Mouse (Mus musculus): ENCODE results near the gene Itgb7. TPM values are rescaled to one million over a fixed set of nuclear protein-coding genes. Genes with fewer than 3 reads are reported as not detected.
A peak's percentile ranks its signal among the peaks of the same experiment; 100 is the strongest.

Itgb7 gene
- polyA plus RNA-seq, 1 experiment from 2014 or later = 1.6 TPM

DNA sequence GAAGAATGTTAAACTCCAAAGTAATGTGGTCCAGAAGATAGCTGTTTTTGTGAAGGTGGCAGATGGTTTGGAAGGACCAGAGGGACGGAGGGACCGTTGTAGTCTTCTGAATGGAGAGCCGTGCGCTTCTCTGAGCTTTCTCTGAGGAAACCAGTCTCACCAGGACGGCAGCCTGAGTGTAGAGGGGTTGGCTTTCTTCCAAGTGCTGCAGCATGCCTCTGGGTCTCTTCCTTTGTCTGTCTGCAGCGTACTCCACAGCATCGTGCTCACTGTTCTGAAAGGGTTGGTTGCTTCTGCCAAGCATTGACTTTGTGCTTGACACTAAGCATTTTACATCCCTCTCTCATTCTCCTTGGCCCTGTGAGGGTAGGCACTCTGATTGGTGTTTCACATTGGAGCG lies 26.0 kb downstream of the Itgb7 start:
- Histone ChIP-seq H3K4me1 (ENCODE audit: control insufficient read depth, insufficient read depth, low read length) (peaks cover 42% of the 10 kb centered on the region), H3K4me2 (ENCODE audit: low read depth, low read length) (peak overlapping the region; percentile 84)
- peak; percentile 57 for ATAC-seq (ENCODE audit: low read depth)

DNA sequence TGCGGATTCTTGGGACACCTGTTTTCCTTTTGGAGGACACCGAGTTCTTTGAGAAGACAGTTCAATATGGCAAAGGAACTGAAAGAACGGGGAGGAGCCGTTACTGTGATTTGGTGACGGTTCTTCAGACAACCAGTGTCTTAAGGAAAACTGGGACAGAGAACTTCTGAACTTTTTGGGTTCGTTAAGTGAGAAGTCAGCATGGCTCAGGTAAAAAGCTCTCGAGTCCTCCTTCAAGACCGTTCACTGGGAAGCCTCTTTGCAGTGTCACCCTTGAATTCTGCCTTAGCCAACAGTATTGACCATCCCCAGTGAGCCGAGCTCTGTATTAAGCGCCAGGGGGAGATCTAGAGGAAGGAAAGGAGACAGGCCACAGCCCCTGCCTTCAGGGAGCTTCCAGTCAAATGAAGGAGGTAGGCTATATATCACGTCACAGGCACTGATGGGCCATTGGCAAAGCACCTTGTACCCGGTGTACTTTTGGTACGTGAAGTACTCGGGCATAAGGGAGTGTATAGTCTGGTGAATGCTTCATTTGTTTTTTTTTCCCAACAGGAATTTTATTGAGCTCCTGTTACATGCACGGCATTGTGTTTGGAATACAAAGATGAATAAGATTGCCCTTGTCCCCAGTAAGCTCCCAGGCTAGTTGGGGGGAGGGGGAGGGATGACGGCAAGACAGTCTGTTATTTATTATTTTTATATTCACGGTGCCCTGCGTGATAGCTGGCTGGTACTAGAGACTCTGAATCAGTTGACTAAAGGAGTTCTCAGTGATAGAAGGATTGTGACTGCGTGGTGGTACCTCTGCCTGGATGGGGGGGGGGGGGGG lies 26.9 kb downstream of the Itgb7 start, which contains the start of gene Csad:
Gene Csad (minus strand): TSS at position 51 of the 832 bp plus-strand sequence.
- Histone ChIP-seq H3K4me1 (ENCODE audit: control insufficient read depth, insufficient read depth, low read length) (peaks cover 42% of the 10 kb centered on the region), H3K36me3 (ENCODE audit: control insufficient read depth, insufficient read depth, low read length) (peaks cover 17% of the 10 kb centered on the region), H3K4me2 (ENCODE audit: low read depth, low read length) (peak within 1 kb of the TSS; percentile 84), H3K4me3 (ENCODE audit: low read depth, low read length) (peak within 1 kb of the TSS; percentile 79), H3K27me3 (ENCODE audit: control insufficient read depth, insufficient read depth, low read length) (no peaks in the 10 kb centered on the region), H3K9ac (replicated peaks; ENCODE audit: low read depth, low read length) (peak within 1 kb of the TSS; percentile 83), H3K9me3 (ENCODE audit: control insufficient read depth, low read length) (no peaks in the 10 kb centered on the region), H3K27ac (ENCODE audit: low read depth, low read length) (peak within 1 kb of the TSS; percentile 98)
- no peak for ATAC-seq (ENCODE audit: low read depth)
- 45% methylated on average over 19 of the region's 19 CpGs for WGBS

More for the DNA sequence above, 26.0 kb downstream of the Itgb7 start:
- Histone ChIP-seq H3K27ac (ENCODE audit: low read depth, low read length) (peak overlapping the region; percentile 74), H3K9ac (replicated peaks; ENCODE audit: low read depth, low read length) (peak overlapping the region; percentile 26), H3K9me3 (ENCODE audit: control insufficient read depth, low read length) (no peaks in the 10 kb centered on the region), H3K36me3 (ENCODE audit: control insufficient read depth, insufficient read depth, low read length) (peaks cover 21% of the 10 kb centered on the region), H3K4me3 (ENCODE audit: low read depth, low read length) (peak overlapping the region; percentile 79), H3K27me3 (ENCODE audit: control insufficient read depth, insufficient read depth, low read length) (no peaks in the 10 kb centered on the region)
- WGBS = 25% methylated on average over 8 of the region's 8 CpGs

DNA sequence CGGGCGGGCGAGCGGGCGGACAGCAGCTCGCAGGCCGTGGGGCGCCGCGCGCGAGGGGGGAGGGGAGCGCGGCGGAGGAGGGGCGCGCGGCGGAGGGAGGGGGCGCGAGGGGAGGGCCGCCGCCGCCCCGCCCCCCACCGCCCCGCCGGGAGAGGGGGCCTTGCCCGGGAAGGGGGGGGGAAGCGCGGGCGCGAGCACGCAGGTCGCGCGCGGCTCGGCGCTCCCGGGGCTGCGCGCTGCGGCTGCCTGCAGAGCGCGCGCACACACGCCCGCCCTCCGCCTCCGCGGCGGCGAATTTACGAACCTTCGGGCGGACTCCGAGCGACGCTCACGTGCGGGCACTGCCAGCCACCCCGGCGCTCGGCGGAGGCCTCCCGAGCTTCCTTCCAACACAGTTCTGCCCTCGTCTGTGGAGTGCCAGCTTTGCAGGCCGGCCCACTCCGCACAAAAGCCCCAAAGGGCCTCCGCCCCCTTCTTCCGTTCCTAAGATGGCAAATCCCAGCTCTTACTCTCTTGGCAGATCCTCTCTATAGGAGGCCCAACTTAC lies 27.8 kb downstream of the Itgb7 start:
- Histone ChIP-seq H3K9ac (replicated peaks; ENCODE audit: low read depth, low read length) (peak overlapping the region; percentile 83), H3K9me3 (ENCODE audit: control insufficient read depth, low read length) (no peaks in the 10 kb centered on the region), H3K27ac (ENCODE audit: low read depth, low read length) (peak overlapping the region; percentile 98), H3K4me2 (ENCODE audit: low read depth, low read length) (peak overlapping the region; percentile 84), H3K4me1 (ENCODE audit: control insufficient read depth, insufficient read depth, low read length) (peaks cover 42% of the 10 kb centered on the region), H3K36me3 (ENCODE audit: control insufficient read depth, insufficient read depth, low read length) (peaks cover 11% of the 10 kb centered on the region), H3K27me3 (ENCODE audit: control insufficient read depth, insufficient read depth, low read length) (no peaks in the 10 kb centered on the region), H3K4me3 (ENCODE audit: low read depth, low read length) (peak overlapping the region; percentile 79)
- WGBS = 0% methylated on average over 13 of the region's 72 CpGs
- peak; percentile 47 for ATAC-seq (ENCODE audit: low read depth)

DNA sequence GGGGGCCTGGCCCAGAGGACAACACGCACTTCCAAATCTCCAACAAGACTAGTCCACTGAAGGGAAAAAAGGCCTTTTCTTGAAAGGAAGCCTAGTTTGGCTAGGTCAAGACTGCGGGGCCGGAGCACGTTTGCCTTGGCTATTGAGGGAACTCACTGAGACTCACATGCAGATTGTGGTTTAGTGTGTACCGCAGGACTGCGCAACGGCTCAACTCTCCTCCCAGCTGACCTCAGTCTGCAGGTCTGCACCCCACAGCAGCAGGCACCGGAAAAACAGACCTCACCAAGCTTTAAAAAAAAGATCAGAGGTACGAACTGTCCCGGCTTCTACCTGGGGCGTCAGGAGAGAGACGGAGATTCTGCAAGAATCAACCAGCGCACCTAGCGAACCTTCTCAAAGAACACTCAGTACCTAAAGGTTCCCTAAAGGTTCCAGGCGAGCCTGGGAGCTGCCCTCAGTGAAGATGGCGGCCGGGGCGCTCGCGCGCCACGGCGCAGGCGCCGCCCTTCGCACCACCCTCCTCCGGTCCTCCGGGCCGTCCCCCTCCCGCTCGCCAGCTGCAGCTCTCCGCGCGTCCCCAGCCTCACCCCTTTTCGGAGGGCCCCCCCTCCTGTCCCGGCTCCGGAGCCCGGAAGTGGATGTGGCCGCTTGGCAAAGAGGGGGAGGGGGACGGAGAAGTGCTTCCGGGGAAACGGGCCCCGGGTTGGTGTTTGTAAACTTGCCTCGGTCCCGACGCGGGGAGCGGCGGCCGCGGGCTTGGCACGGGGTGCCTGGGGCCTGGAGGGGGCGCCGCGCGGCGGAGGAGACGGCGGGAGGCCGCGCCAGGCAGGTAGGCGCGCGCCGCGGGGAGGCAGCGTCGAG lies 28.5 kb downstream of the Itgb7 start, which contains the start of gene Zfp740:
Gene Zfp740 (plus strand): TSS at position 279 of the 864 bp plus-strand sequence.
- no peaks in the 10 kb centered on the region for H3K27me3 ChIP-seq (ENCODE audit: control insufficient read depth, insufficient read depth, low read length)
- peaks cover 42% of the 10 kb centered on the region for H3K4me1 ChIP-seq (ENCODE audit: control insufficient read depth, insufficient read depth, low read length)
- peak; percentile 94 for ATAC-seq (ENCODE audit: low read depth)
- peak within 1 kb of the TSS; percentile 79 for H3K4me3 ChIP-seq (ENCODE audit: low read depth, low read length)
- H3K9me3 ChIP-seq (ENCODE audit: control insufficient read depth, low read length) = no peaks in the 10 kb centered on the region
- H3K36me3 ChIP-seq (ENCODE audit: control insufficient read depth, insufficient read depth, low read length) = peaks cover 6% of the 10 kb centered on the region
- peak within 1 kb of the TSS; percentile 83 for H3K9ac ChIP-seq (replicated peaks; ENCODE audit: low read depth, low read length)
- peak within 1 kb of the TSS; percentile 84 for H3K4me2 ChIP-seq (ENCODE audit: low read depth, low read length)
- peak within 1 kb of the TSS; percentile 98 for H3K27ac ChIP-seq (ENCODE audit: low read depth, low read length)
- WGBS = under 1% methylated on average over 45 of the region's 68 CpGs

- 84% methylated on average over 4 of the region's 4 CpGs for WGBS
- H3K9me3 ChIP-seq (ENCODE audit: control insufficient read depth, low read length) = no peaks in the 10 kb centered on the region
- no peak overlapping the region for H3K4me2 ChIP-seq (ENCODE audit: low read depth, low read length)
- no peak for ATAC-seq (ENCODE audit: low read depth)
- H3K27ac ChIP-seq (ENCODE audit: low read depth, low read length) = no peak overlapping the region
- no peaks in the 10 kb centered on the region for H3K27me3 ChIP-seq (ENCODE audit: control insufficient read depth, insufficient read depth, low read length)
- H3K4me1 ChIP-seq (ENCODE audit: control insufficient read depth, insufficient read depth, low read length) = peaks cover 6% of the 10 kb centered on the region
- H3K9ac ChIP-seq (replicated peaks; ENCODE audit: low read depth, low read length) = no peak overlapping the region
- no peak overlapping the region for H3K4me3 ChIP-seq (ENCODE audit: low read depth, low read length)
- H3K36me3 ChIP-seq (ENCODE audit: control insufficient read depth, insufficient read depth, low read length) = no peaks in the 10 kb centered on the region
These were observed 32.9 kb downstream of the Itgb7 start for GRCm38 (mm10) chr15:102198841-102199240.

GRCm38 (mm10) chr15:102195373-102195772 lies 36.4 kb downstream of the Itgb7 start:
- no peaks in the 10 kb centered on the region for H3K27me3 ChIP-seq (ENCODE audit: control insufficient read depth, insufficient read depth, low read length)
- no peaks in the 10 kb centered on the region for H3K9me3 ChIP-seq (ENCODE audit: control insufficient read depth, low read length)
- WGBS = 88% methylated on average over 4 of the region's 4 CpGs
- no peak overlapping the region for H3K9ac ChIP-seq (replicated peaks; ENCODE audit: low read depth, low read length)
- no peaks in the 10 kb centered on the region for H3K36me3 ChIP-seq (ENCODE audit: control insufficient read depth, insufficient read depth, low read length)
- no peak for ATAC-seq (ENCODE audit: low read depth)
- no peak overlapping the region for H3K27ac ChIP-seq (ENCODE audit: low read depth, low read length)
- no peak overlapping the region for H3K4me2 ChIP-seq (ENCODE audit: low read depth, low read length)
- H3K4me3 ChIP-seq (ENCODE audit: low read depth, low read length) = no peak overlapping the region
- no peaks in the 10 kb centered on the region for H3K4me1 ChIP-seq (ENCODE audit: control insufficient read depth, insufficient read depth, low read length)

- H3K27ac ChIP-seq (ENCODE audit: low read depth, low read length) = no peak overlapping the region
- H3K4me2 ChIP-seq (ENCODE audit: low read depth, low read length) = no peak overlapping the region
- no peaks in the 10 kb centered on the region for H3K36me3 ChIP-seq (ENCODE audit: control insufficient read depth, insufficient read depth, low read length)
- no peaks in the 10 kb centered on the region for H3K4me1 ChIP-seq (ENCODE audit: control insufficient read depth, insufficient read depth, low read length)
- H3K4me3 ChIP-seq (ENCODE audit: low read depth, low read length) = no peak overlapping the region
- H3K9ac ChIP-seq (replicated peaks; ENCODE audit: low read depth, low read length) = no peak overlapping the region
- 89% methylated on average over 4 of the region's 4 CpGs for WGBS
- ATAC-seq (ENCODE audit: low read depth) = no peak
- H3K9me3 ChIP-seq (ENCODE audit: control insufficient read depth, low read length) = no peaks in the 10 kb centered on the region
- no peaks in the 10 kb centered on the region for H3K27me3 ChIP-seq (ENCODE audit: control insufficient read depth, insufficient read depth, low read length)
These were observed 37.3 kb downstream of the Itgb7 start for GRCm38 (mm10) chr15:102194439-102194838.

GRCm38 (mm10) chr15:102193652-102194051 lies 38.1 kb downstream of the Itgb7 start:
- Histone ChIP-seq H3K4me3 (ENCODE audit: low read depth, low read length) (no peak overlapping the region), H3K27me3 (ENCODE audit: control insufficient read depth, insufficient read depth, low read length) (no peaks in the 10 kb centered on the region), H3K4me2 (ENCODE audit: low read depth, low read length) (no peak overlapping the region), H3K27ac (ENCODE audit: low read depth, low read length) (no peak overlapping the region), H3K36me3 (ENCODE audit: control insufficient read depth, insufficient read depth, low read length) (no peaks in the 10 kb centered on the region), H3K9me3 (ENCODE audit: control insufficient read depth, low read length) (no peaks in the 10 kb centered on the region), H3K4me1 (ENCODE audit: control insufficient read depth, insufficient read depth, low read length) (no peaks in the 10 kb centered on the region), H3K9ac (replicated peaks; ENCODE audit: low read depth, low read length) (no peak overlapping the region)
- 84% methylated on average over 4 of the region's 4 CpGs for WGBS
- ATAC-seq (ENCODE audit: low read depth) = no peak

Data from neural tube, embryonic 14.5 days (tissue).